Mouse (Mus musculus): ENCODE data around the gene Gnb2. TPM values are rescaled to one million over a fixed set of nuclear protein-coding genes. Genes with fewer than 3 reads are reported as not detected.
A peak's percentile ranks its signal among the peaks of the same experiment; 100 is the strongest.

The Gnb2 gene
- polyA plus RNA-seq, 1 experiment from 2014 or later, result 386 TPM

DNA sequence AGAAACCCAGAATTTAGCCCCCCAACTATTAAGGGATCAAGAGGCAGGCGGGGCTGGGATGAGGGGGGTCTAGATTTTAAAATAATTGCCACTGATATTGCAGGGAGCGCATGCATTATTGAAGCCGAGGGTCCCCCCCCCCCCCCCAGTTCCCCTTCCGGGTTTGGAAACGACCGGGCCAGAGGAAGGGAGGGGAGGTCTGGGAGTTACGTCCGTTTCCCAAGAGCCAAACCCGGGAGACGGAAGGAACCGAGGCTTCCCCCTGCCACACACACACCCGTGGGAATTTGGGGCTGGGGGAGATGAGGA lies 548 bp downstream of the Gnb2 start:
- Histone ChIP-seq H3K4me3 (ENCODE audit: low read depth, low read length) (peak overlapping the region; percentile 72), H3K36me3 (ENCODE audit: control insufficient read depth, insufficient read depth) (peaks cover 26% of the 10 kb centered on the region), H3K4me1 (replicated peaks; ENCODE audit: control insufficient read depth, insufficient read depth, low read length) (0 out of 2 replicates have a peak, but pooled peaks cover 9% of the 10 kb centered on the region), H3K9ac (ENCODE audit: low read depth, low read length) (peak overlapping the region; percentile 64), H3K4me2 (replicated peaks; ENCODE audit: low read depth) (peak overlapping the region; percentile 71), H3K27ac (ENCODE audit: low read depth, low read length) (peak overlapping the region; percentile 83), H3K9me3 (ENCODE audit: control insufficient read depth) (no peaks in the 10 kb centered on the region), H3K27me3 (replicated peaks; ENCODE audit: control insufficient read depth, insufficient read depth, low read length) (no peaks in the 10 kb centered on the region)
- WGBS, result 0% methylated on average over 10 of the region's 12 CpGs
- ATAC-seq, result peak; percentile 23
- TF ChIP-seq CTCF (IDR thresholded peaks at IDR 0.05; ENCODE audit: low read depth), result no peak

DNA sequence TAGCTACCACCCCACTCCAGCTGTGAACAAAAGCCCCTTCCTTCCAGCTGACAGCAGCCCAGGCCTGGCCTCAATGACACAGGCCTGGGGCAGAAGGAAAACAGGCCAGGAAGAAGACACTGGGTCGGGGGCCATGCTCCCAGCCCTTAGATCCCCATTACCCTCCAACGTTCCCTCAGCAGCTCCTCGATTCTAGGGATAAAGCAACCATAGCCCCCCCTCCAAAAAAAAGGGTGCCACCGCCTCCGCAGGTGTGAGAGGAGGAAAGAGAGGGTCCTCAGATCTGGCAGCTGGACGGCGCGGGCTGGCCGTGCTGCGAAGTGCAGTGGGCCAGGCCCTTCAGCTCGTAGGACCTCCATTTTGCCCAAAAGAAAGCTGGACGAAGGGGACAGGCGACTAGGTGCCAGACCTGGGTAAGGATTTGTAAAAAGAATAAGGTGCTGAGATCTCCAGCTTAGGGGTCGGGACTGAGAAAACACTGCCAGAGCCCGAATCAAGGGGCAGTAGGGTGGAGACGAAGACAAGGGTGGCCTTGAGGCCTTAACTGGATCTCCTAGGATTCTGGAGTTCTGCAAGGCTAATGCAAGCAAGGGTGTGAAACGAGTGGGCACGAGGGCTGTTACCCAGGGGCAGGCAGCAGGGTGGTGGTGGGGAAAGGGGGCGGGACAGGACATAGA lies 1.0 kb downstream of the Gnb2 start:
- Histone ChIP-seq H3K4me3 (ENCODE audit: low read depth, low read length) (peak overlapping the region; percentile 72), H3K9ac (ENCODE audit: low read depth, low read length) (peak overlapping the region; percentile 64), H3K36me3 (ENCODE audit: control insufficient read depth, insufficient read depth) (peaks cover 31% of the 10 kb centered on the region), H3K4me1 (replicated peaks; ENCODE audit: control insufficient read depth, insufficient read depth, low read length) (0 out of 2 replicates have a peak, but pooled peaks cover 9% of the 10 kb centered on the region), H3K27ac (ENCODE audit: low read depth, low read length) (peak overlapping the region; percentile 83), H3K9me3 (ENCODE audit: control insufficient read depth) (no peaks in the 10 kb centered on the region), H3K27me3 (replicated peaks; ENCODE audit: control insufficient read depth, insufficient read depth, low read length) (no peaks in the 10 kb centered on the region), H3K4me2 (replicated peaks; ENCODE audit: low read depth) (peak overlapping the region; percentile 71)
- no peak for TF ChIP-seq CTCF (IDR thresholded peaks at IDR 0.05; ENCODE audit: low read depth)
- ATAC-seq, result no peak
- WGBS, result 0% methylated on average over 18 of the region's 19 CpGs

GRCm38 (mm10) chr5:137531414-137532130 lies 1.7 kb downstream of the Gnb2 start:
- WGBS, result under 1% methylated on average over 49 of the region's 51 CpGs
- peak overlapping the region; percentile 83 for H3K27ac ChIP-seq (ENCODE audit: low read depth, low read length)
- peak overlapping the region; percentile 72 for H3K4me3 ChIP-seq (ENCODE audit: low read depth, low read length)
- H3K4me1 ChIP-seq (replicated peaks; ENCODE audit: control insufficient read depth, insufficient read depth, low read length), result 0 out of 2 replicates have a peak, but pooled peaks cover 9% of the 10 kb centered on the region
- TF ChIP-seq CTCF (IDR thresholded peaks at IDR 0.05; ENCODE audit: low read depth), result no peak
- no peaks in the 10 kb centered on the region for H3K27me3 ChIP-seq (replicated peaks; ENCODE audit: control insufficient read depth, insufficient read depth, low read length)
- no peaks in the 10 kb centered on the region for H3K9me3 ChIP-seq (ENCODE audit: control insufficient read depth)
- ATAC-seq, result no peak
- peak overlapping the region; percentile 64 for H3K9ac ChIP-seq (ENCODE audit: low read depth, low read length)
- peaks cover 36% of the 10 kb centered on the region for H3K36me3 ChIP-seq (ENCODE audit: control insufficient read depth, insufficient read depth)
- H3K4me2 ChIP-seq (replicated peaks; ENCODE audit: low read depth), result peak overlapping the region; percentile 71

DNA sequence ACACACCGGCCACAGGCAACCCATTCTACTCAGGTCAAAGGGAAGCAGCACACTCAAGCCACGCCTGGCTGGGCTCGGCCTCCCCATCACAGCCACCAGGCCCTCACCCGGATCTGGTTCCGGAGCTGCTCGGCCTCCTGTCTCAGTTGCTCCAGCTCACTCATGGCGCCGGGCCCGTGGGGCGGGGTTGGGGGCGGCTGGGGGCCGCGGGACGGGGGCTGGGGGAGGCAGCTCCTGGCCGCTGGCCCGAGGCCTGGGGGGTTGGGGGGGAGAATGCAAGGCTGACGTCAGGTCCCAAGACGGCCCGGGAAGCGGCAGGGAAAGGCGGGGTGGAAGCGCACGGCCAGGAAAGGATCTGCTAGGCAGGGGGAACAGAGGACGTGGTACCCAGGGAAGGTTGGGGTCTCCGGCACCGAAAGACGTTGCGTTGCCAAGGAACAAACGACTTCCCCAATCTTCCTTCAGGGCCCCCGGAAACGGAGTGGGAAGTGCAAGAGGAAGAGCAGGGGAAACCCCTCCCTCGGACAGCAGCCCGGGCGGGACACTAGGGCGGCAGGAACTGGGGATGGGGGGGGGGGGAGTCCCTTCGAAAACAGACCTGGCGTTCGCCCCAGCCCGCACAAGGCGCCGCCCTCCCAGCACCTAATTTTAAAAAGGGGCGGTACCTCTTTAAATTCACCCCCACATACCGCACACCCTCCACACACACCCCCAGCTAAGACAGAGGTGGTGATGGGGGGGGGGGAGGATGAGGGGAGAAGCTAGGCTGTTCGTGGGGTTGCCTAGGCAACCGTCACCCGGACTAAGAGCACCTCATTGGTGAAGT lies 2.5 kb downstream of the Gnb2 start:
- H3K27ac ChIP-seq (ENCODE audit: low read depth, low read length), result peak overlapping the region; percentile 83
- H3K4me1 ChIP-seq (replicated peaks; ENCODE audit: control insufficient read depth, insufficient read depth, low read length), result 0 out of 2 replicates have a peak, but pooled peaks cover 9% of the 10 kb centered on the region
- H3K27me3 ChIP-seq (replicated peaks; ENCODE audit: control insufficient read depth, insufficient read depth, low read length), result no peaks in the 10 kb centered on the region
- peak overlapping the region; percentile 71 for H3K4me2 ChIP-seq (replicated peaks; ENCODE audit: low read depth)
- peak overlapping the region; percentile 72 for H3K4me3 ChIP-seq (ENCODE audit: low read depth, low read length)
- peaks cover 41% of the 10 kb centered on the region for H3K36me3 ChIP-seq (ENCODE audit: control insufficient read depth, insufficient read depth)
- WGBS, result 0% methylated on average over 39 of the region's 46 CpGs
- no peak for TF ChIP-seq CTCF (IDR thresholded peaks at IDR 0.05; ENCODE audit: low read depth)
- H3K9me3 ChIP-seq (ENCODE audit: control insufficient read depth), result no peaks in the 10 kb centered on the region
- no peak for ATAC-seq
- peak overlapping the region; percentile 64 for H3K9ac ChIP-seq (ENCODE audit: low read depth, low read length)

DNA sequence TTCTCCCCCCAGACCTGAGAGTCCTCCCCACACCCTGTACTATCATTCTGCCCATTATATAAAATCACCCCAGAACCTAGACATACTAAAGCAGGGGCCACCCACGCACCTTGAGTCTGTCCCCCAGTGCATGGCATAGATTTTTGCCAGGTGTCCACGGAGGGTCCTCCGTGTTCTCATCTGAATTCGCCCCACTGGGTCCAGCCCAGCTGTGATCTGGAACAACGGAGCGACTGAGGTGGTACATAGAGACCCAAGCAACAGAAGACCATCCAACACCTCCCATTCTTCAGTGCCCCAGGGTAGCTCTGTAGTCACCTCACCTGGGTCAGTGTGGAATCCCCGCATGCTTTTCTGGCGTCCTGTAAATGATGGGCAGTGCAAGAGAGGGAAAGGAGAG lies 3.2 kb downstream of the Gnb2 start:
- H3K27me3 ChIP-seq (replicated peaks; ENCODE audit: control insufficient read depth, insufficient read depth, low read length), result no peaks in the 10 kb centered on the region
- TF ChIP-seq CTCF (IDR thresholded peaks at IDR 0.05; ENCODE audit: low read depth), result no peak
- WGBS, result 72% methylated on average over 8 of the region's 8 CpGs
- no peak for ATAC-seq
- peak overlapping the region; percentile 71 for H3K4me2 ChIP-seq (replicated peaks; ENCODE audit: low read depth)
- 0 out of 2 replicates have a peak, but pooled peaks cover 6% of the 10 kb centered on the region for H3K4me1 ChIP-seq (replicated peaks; ENCODE audit: control insufficient read depth, insufficient read depth, low read length)
- no peaks in the 10 kb centered on the region for H3K9me3 ChIP-seq (ENCODE audit: control insufficient read depth)
- peak overlapping the region; percentile 72 for H3K4me3 ChIP-seq (ENCODE audit: low read depth, low read length)
- peaks cover 48% of the 10 kb centered on the region for H3K36me3 ChIP-seq (ENCODE audit: control insufficient read depth, insufficient read depth)
- no peak overlapping the region for H3K27ac ChIP-seq (ENCODE audit: low read depth, low read length)
- peak overlapping the region; percentile 64; the same call in 1 of the 2 replicates for H3K9ac ChIP-seq (ENCODE audit: low read depth, low read length)
